In genomic region chr14:121631934-121632333, GRCm38 (mm10) we compare ENCODE assay signal across 34 mouse cellular contexts.
"Had no signal": no experiment of that assay in that cellular context is flagged by ENCODE, and none has a peak within 500 bp of the region (broad histone marks: within the 10 kb centered on the region; RNA-seq: fewer than 3 reads in every experiment).

No protein-coding gene starts in this region.

- H3K4me3 ChIP-seq: heart, embryonic 12.5 days; heart, embryonic 13.5 days; heart, embryonic 15.5 days; hindbrain, embryonic 10.5 days; hindbrain, embryonic 12.5 days; hindbrain, embryonic 13.5 days; hindbrain, embryonic 15.5 days; intestine, embryonic 15.5 days; kidney, embryonic 15.5 days; layer of hippocampus, adult 2 months; left cerebral cortex, adult 2 months had no signal

- ATAC-seq: hindbrain, embryonic 16.5 days; hindbrain, postnatal 0 days; inflammation-experienced regulatory T-cells, adult 6 months; intestine, embryonic 15.5 days; intestine, embryonic 16.5 days; intestine, postnatal 0 days had no signal

- H3K9me3 ChIP-seq: heart, embryonic 12.5 days; heart, embryonic 13.5 days; heart, embryonic 15.5 days; hindbrain, embryonic 10.5 days; hindbrain, embryonic 12.5 days; hindbrain, embryonic 13.5 days; hindbrain, embryonic 15.5 days; intestine, embryonic 15.5 days; kidney, embryonic 15.5 days had no signal

- DNase-seq: heart, postnatal 10 days; heart, postnatal 14 days; heart, postnatal 36 days; heart, postnatal 4 days; kidney, adult 11 months; kidney, adult 18-20 months; kidney, adult 2 months; kidney, adult 8-10 months; kidney, adult 9 months; kidney, postnatal 10 days; kidney, postnatal 14 days; kidney, postnatal 25 days; kidney, postnatal 36 days; kidney, postnatal 4 days; layer of hippocampus, adult 9-11 months; layer of hippocampus, postnatal 36 days had no signal

- H3K36me3 ChIP-seq: heart, embryonic 15.5 days; hindbrain, embryonic 10.5 days; hindbrain, embryonic 12.5 days had no signal

- H3K27ac ChIP-seq: heart, embryonic 13.5 days; heart, embryonic 15.5 days; hindbrain, embryonic 10.5 days; hindbrain, embryonic 12.5 days; hindbrain, embryonic 13.5 days; hindbrain, embryonic 14.5 days; hindbrain, embryonic 15.5 days; hindbrain, postnatal 0 days; intestine, embryonic 15.5 days; kidney, embryonic 15.5 days; kidney, postnatal 0 days; layer of hippocampus, adult 2 months; left cerebral cortex, adult 2 months had no signal

- H3K27me3 ChIP-seq: heart, embryonic 12.5 days; heart, embryonic 13.5 days; heart, embryonic 15.5 days; hindbrain, embryonic 12.5 days; hindbrain, embryonic 13.5 days; hindbrain, embryonic 15.5 days; intestine, embryonic 15.5 days; kidney, embryonic 15.5 days had no signal

- H3K4me1 ChIP-seq: heart, embryonic 12.5 days; heart, embryonic 15.5 days; hindbrain, embryonic 10.5 days; hindbrain, embryonic 12.5 days; hindbrain, embryonic 13.5 days; hindbrain, embryonic 15.5 days had no signal
